Mouse (Mus musculus): ENCODE measurements around the gene Npr2.

The Npr2 gene

DNA sequence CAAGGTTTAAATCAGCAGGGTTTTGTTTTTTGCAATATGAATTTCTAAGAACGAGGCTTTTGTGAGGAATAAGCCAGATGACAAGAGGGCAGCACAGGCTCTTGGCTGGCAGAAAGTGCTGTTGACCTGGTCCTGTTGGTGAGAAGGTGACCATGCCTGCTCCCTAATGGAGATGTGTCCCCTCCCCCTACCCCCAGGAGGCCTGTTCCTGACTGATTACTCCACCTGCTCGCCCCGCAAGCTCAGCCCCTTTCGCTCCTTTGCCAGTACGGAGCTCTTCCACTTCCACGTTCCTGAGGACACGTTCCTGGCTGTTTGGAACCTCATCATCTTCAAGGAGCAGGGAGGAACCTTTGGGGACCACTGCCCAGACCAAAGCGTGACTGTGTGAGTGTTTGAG, 42.0 kb downstream of the Npr2 start:
- no peak for DNase-seq

DNA sequence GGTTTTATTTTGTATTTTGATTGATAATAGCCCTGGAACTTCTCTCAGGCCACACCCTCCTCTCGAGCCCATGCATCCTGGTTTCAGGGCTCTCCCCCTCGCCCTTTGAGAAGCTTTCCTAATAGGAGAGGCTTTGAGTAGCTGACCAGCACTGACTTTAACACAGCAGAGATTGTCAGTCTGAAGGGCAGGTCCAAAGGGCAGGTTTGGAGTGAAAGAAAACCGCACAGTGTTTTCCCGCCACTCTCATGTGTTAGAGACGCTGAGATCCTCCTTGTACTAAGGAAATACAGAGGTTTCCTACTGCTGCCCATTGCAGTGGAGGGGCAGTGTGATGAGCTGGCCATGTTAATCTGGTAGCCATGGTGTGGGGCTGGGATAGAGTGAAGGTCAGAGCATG, 43.2 kb downstream of the Npr2 start:
- DNase-seq = no peak

DNA sequence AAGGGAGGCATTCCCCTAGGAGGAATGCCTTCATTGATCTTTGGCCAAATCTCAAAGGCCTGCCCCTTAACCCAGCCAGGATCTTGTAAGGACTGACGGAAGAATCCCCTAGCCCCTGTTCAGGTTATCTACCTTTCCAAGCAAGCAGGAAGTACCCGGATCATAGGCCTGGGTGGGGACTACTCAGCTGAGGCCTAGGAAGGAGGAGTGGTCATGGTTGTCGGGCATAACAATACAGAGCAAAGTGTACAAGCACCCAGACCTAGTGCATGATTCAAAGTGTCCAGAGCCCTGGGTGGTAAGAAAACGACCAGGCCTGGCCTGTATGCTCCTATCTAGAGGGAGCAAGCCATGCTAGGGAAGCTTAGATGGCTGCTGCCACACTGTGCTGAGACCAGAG, 43.9 kb downstream of the Npr2 start:
- no peak for DNase-seq

DNA sequence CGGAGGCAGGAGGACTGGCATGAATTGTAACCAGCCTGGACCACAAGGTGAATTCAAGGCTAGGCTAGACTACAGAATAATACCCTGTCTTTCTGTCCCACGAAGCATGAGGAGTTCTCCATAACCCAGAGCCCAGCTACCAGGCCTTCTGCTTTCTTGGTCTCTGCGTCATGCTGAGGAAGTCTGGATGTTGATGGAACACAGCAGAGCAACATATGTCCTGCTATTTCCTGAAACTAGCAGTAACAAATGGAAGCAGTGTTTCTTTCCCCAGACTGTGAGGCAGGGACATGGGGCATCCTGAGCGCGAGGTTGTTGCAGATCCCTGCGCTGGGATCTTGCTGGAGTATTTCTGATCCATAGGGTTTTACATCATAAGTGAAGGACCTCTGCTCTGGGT, 46.8 kb downstream of the Npr2 start:
- DNase-seq = no peak

DNA sequence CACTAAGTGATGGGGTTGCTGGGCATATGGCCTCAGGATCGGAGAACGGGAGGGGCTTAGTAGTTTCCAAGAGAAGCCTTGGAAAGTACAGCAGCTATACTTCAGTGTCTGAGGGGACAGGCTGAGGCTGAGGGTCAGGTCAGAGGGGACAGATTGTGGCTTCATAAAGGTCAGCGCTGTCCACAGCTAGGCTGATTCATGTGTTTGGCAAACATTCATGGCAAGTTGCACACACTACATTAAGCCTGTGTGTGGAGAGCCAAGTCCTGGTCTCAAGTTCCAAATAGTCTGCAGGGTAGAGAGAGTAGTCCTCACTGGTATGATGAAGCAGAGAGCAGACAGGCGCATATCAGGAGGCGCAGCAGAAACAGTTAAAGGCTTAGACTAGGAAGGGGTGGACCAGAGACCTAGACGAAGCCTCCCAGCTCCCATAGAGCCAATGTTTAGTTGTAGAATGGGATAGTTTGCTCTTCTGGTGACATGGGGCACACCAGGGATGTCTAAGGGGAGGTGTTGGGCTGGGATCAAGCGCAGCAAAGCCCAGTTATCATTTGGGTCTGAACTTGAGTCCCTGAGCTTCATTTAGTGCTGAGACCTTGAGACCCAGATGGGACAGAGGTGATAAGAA, 47.8 kb downstream of the Npr2 start:
- DNase-seq = no peak

DNA sequence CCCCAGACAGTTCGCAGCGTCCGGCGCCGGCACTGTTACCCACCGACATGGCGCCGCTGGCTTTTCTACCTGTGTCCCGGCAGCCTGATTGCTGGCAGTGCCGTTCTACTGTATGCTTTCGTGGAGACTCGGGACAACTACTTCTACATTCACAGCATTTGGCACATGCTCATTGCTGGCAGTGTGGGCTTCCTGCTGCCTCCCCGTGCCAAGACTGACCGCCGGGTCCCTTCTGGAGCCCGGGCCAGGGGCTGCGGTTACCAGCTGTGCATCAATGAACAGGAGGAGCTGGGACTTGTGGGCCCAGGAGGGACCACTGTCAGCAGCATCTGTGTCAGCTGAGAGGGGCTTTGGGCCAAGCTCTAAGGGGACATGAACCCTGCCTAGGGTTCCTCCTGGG, 58.3 kb downstream of the Npr2 start:
- no peak for DNase-seq

DNA sequence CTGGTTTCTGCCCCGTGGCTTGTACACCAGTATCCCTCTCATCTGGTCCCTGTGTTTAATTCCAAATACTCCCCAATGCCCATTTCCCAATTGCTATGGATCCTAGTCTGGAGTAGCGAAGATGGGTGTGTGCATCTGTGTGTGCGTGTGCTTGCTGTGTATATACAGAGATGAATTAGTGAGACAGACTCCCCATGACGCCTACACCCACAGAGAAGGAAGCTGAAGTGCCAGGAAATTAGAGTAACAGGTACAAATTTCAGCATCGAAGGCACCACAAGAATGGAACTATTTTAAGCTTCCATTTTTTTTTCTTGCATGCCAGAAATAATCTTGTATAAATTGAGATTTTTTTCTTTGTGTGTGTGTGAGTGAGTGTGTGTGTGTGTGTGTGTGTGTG, 59.3 kb downstream of the Npr2 start:
- no peak for DNase-seq

DNA sequence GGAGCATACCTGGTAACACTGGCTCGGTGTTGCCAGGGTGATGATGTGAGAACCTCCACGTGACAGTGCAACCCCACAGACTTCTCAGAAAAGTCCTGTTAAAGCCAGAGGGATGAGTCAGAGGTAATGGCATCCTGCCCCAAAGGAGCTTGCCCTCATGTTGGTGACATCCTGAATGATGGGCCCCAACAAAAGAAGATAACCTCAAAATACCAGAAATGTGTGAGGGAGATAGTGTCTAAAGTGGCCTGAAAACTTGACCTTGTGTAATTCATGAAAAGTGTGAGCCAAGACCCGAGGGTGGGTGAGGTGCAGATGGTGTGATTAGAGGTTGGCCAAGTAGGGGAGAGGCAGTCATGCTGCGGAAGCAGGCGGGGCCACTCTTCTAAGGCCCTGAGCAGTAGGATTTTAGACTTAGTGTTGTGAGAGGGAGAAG, 62.1 kb downstream of the Npr2 start:
- DNase-seq = no peak

DNA sequence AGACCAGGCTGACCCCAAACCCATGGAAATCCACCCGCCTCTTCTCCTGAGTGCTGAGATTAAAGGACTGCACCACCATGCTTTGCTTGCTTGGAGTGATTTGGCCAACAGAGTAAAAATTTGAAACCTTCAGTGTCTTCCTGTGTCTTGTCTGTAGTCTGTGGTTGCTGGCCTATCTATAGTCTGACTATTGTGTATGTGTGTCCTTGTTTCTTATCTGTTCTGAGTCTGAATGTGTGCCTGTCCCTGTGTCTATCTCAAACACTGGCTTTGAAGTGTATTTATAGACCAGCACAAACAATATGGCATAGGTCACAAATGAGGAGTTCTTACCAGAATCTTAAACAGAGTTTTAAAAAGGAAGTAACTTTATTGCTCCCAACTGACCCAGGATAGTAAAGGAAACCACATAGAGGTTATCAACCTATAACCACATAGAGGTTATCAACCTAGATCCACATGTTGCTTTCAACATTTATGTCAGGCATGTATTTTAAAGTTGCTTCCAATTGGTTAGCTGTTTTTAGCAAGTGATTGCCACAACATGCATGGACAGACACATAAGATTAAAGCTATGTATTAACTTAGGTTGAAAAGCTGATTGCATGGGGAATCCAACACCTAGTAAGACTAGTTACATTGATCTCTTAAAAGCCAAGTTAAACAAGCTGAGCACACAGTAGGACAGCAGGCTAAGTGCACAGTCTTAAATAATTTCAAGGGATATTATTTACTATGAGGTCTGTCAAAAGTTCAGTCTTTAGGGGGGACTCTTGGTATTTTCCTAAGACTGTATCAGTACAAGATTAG, 62.9 kb downstream of the Npr2 start:
- no peak for DNase-seq

DNA sequence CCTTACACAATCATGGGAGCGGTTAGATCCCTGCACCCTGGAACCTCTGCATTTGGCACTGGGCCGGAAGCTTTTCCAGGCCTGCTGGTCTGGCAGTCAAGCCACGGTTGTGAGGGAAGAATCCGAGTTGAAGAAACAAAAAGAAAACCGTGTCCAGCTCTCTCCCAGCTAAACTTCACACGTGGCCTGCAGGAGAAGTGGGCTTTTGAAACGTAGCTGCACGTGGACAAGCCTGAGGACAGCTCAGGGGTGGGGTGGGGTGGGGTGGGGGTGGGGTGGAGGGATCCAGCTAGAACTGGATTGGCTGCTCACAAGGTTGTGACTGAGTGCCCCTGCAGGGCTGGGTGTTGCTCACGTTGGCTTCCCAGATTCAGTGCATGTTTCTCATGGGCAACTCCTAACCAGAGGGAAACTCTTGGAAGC, 63.5 kb downstream of the Npr2 start:
- no peak for DNase-seq

DNA sequence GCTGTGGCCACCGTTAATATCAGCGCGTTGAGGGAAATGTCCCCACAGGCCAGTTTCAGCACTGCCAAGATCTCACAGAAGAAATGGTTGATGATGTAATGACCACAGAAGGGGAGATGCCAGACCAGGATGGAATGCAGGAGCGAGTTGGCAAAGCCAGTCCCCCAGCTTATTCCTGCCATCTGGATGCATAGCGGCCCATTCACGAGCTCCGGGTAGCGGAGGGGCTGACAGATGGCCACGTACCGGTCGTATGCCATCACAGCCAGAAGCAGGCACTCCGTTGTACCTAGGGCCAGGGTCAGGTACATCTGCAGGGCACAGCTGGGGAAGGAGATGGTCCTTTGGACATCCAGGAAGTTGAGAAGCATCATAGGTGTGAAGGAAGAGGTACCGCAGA, 64.8 kb downstream of the Npr2 start:
- DNase-seq = no peak

DNA sequence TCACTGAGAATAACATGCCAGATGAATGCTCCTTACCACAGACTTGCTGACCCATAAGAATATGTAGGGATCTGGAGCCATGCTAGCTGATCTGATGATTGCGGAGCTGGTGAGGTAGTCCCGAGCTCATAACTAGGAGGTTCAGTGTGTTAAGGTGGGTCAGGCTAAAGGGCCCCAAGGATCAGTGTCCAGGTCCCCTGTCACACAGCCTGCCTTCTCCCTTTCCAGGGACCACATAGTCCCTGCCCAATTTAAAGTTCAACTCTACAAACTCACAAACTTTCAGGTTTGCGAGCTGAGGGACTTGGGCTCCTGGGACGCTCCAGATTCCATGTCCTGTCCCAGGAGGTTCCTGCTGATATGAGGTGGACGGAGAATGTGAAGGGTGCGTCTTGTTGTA, 69.0 kb downstream of the Npr2 start, which contains the start of gene Olfr70:
Olfr70 (minus strand) TSS at position 101 of the 400 bp plus-strand sequence.
- no peak for DNase-seq

All from thymus, postnatal 14 days (tissue).